16 mouse cellular contexts compared by ENCODE assay signal in genomic region chr4:119284861-119285260, GRCm38 (mm10). TPM values are rescaled to one million over a fixed set of nuclear protein-coding genes. Genes with fewer than 3 reads are reported as not detected.
"Had no signal": no experiment of that assay in that cellular context is flagged by ENCODE, and none has a peak within 500 bp of the region (broad histone marks: within the 10 kb centered on the region; RNA-seq: fewer than 3 reads in every experiment).

No protein-coding gene starts in this region.

- H3K9ac ChIP-seq: limb, embryonic 13.5 days; midbrain, embryonic 13.5 days; neural tube, embryonic 12.5 days had no signal

- H3K27me3 ChIP-seq: limb, embryonic 13.5 days; midbrain, embryonic 13.5 days; neural tube, embryonic 12.5 days had no signal

- H3K4me2 ChIP-seq: limb, embryonic 13.5 days; midbrain, embryonic 13.5 days; neural tube, embryonic 12.5 days had no signal

- H3K27ac ChIP-seq: hindbrain, postnatal 0 days; limb, embryonic 13.5 days; liver, embryonic 14.5 days; midbrain, embryonic 13.5 days; neural tube, embryonic 12.5 days had no signal

- H3K9me3 ChIP-seq: limb, embryonic 13.5 days; midbrain, embryonic 13.5 days; neural tube, embryonic 12.5 days had no signal

- ATAC-seq: hindbrain, postnatal 0 days; midbrain, embryonic 13.5 days had no signal

- H3K4me3 ChIP-seq: limb, embryonic 13.5 days; midbrain, embryonic 13.5 days; myocyte; neural tube, embryonic 12.5 days had no signal

- H3K4me1 ChIP-seq: limb, embryonic 13.5 days; neural tube, embryonic 12.5 days had no signal

- DNase-seq: kidney, adult 18-20 months; kidney, postnatal 14 days; left cerebral cortex, postnatal 4 days; lung, adult 2 months; lung, postnatal 36 days; right cerebral cortex, postnatal 14 days; thymus, adult 18-20 months; thymus, postnatal 14 days had no signal

RNA-seq across cellular contexts. Expression of gene Cldn19, which starts 29.6 kb away (rescaled TPM):
- polyA plus RNA-seq: large intestine, adult 2 months; liver, embryonic 14.5 days; lung, postnatal 0 days had no signal
